Mouse (Mus musculus) fat pad, adult 2 months (tissue): ENCODE data around the gene Reep3.

ENCODE experiments used
- DNase-seq: peaks from one replicate; pipeline ENCODE4 v3.0.0-alpha.2; 2011; ENCODE audit warnings: low read depth, low spot score; ENCODE audit errors: extremely low read depth

Reep3 gene

GRCm38 (mm10) chr10:67111044-67111798, 14.5 kb upstream of the Reep3 start:
- no peak for DNase-seq

GRCm38 (mm10) chr10:67109635-67110034, 12.9 kb upstream of the Reep3 start:
- DNase-seq: no peak

- no peak for DNase-seq
These were observed 11.4 kb upstream of the Reep3 start for GRCm38 (mm10) chr10:67108096-67108495.

GRCm38 (mm10) chr10:67107017-67107761, 10.4 kb upstream of the Reep3 start:
- DNase-seq: peak; percentile 98

DNA sequence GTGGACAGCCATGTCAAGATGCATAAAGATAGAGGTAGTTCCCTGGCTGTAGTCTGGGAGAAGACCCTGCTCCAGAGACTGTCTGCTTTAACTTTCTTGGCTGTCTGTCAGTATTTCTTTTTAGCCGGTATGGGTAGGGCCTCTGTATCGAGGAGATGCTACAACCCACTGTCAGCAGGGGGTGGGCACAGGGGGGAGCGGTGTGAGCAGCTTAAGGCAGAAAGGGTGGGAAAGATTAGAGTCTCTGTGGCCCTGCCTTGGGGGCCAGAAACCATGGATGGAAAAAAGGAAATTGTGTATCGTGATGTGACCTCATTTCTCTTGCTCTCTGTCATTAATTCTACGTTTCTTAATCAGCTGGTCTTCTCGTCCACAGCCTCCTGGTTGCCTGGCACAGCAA, 9.7 kb upstream of the Reep3 start:
- DNase-seq: no peak

DNA sequence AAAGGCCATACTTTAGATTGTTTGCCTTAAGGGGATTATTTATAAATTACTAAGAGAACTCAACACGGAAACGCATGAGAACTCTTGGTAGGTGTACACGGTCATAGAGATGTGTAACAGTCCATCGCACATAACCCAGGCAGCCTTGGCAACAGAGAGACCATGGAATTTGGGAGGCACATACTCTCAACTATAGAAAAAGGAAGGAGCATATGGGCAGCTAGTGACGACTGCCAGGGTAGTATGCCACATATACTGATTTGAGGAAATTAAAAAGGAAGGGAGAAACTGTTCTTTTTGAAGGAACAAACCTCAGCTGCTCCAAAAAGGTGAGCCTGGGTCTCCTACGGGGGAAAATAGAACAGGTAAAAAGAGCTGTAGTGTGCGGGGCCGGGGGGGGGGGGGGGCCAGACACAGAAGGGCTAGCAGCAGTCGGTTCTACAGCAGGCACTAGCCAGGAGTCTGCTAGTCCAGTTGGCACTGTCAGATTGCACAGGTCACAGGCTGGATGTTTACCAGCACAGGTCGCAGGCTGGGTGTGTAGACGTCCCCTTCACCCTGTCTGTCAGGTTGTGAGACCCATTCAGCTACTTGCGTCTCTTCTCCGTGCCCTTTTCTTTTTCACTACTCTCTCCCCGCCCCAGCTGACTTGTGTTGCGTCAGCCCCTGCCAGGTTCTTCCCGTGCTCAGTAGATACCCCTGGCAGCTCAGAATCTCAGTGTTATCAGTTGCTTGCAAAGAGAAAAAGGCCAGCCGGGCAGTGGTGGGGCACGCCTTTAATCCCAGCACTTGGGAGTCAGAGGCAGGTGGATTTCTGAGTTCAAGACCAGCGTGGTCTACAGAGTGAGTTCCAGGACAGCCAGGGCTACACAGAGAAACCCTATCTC, 8.8 kb upstream of the Reep3 start:
- DNase-seq: no peak

DNA sequence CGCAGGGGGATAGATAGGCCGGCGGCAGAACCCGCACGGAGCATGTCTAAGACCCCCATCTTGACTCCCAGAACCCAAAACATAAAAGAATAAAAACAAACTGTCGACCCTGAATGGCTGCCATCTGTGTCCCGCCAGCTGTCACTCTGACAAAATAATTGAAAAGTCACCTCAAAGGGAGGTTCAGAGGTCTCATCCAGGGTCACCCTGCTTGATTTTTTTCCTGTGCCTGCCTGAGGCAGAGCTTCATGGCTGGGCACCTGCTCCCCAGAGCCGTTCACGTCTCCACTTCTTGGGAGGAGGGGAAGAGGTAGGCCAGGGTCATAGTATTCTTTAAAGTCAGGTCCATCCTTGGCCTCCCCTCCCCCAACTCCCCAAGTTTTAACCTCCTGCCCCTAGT, 7.8 kb upstream of the Reep3 start:
- no peak for DNase-seq

GRCm38 (mm10) chr10:67100831-67101251, 4.1 kb upstream of the Reep3 start:
- DNase-seq: no peak

DNA sequence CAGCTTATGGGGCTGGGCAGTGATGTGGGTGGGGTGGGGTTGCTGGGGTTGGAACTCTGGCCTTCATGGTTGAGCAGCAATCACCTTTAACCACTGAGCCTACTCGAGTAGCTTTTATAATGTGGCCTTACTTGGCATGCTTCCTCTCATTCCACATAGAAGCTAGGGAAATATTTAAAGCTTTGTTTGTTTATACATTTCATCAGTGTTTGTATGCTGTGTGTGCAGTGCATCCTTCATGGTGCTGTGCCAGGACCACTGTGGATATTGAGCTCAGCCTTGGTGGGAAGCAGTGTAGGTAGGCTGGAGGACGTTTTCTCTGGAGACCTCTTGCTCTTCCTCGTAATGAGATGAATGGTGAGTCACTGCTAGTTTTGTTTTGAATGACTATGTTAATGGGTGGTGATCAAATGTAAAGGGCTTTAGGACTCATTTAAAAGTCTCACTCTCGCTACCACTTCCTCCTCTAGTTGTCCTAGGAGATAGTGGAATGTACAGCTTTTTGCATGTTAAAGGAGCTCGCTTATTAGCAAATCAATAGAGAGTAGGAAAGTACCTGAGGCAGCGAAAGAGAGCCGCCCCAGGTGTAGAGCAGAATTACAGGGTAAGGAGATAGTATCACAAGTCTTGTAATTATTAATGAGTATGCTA, 3.4 kb upstream of the Reep3 start:
- DNase-seq: no peak

- no peak for DNase-seq
These were observed 2.6 kb upstream of the Reep3 start for GRCm38 (mm10) chr10:67099183-67099929.

- DNase-seq: no peak
These were observed 1.8 kb upstream of the Reep3 start for GRCm38 (mm10) chr10:67098408-67099050.

DNA sequence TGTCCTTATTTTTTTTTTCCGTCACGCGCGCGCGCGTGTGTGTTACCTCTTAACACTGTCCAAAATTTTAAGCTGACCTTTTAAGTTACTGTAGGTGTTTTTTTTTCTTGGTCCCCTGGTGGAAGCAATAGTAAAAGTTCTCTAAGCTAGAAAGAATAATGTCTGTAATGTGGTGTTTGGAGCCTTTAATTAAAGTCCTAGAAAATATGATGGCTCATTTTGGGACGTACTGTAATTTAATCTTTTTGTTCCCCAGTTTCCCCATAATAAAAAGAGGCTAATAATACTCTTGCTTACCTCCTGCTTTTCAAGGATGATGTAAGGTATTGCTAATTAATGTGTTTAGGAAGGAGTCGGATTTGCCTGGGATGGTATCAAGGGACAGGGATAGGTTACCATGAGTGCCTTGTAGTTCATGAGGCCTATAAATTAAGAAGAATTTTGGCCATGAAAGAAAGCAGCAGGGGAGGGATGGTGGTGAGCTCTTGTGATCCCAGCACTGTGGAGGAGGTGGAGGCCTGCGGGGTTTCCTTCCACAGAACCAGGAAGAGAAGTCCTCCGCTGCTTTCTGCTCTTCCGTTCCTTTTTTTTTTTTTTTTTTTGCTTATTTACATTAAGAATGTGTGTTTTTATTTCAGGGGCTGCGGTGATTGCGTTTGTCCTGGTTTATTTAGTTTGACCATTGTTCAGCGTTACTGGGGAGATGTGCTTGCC, 849 bp upstream of the Reep3 start:
- DNase-seq: peak; percentile 45

GRCm38 (mm10) chr10:67095798-67096620, 736 bp downstream of the Reep3 start, which contains the start of gene Jmjd1c:
Gene Jmjd1c (plus strand): TSS chr10:67096125.
- peak; percentile 71 for DNase-seq

DNA sequence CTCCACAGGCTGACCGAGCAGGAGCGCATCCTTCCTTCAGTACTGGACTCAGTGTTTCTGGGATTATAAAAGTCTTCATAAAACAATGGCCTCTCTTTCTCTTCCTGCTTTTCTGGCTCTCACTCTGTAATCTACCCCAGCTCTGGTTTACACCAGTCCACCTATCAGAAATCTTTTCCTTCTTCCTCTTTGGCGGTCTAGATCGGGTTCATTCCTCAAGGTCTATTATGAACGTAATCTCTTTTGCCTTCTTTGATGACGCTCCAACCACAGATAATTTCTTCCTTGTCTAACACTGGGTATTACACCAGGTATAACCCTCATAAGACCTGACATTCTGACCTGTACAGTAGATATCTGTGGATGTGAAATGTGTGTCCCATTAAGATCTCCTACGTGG, 1.8 kb downstream of the Reep3 start:
- DNase-seq: no peak

- DNase-seq: no peak
These were observed 6.1 kb downstream of the Reep3 start for GRCm38 (mm10) chr10:67090611-67091010.

DNA sequence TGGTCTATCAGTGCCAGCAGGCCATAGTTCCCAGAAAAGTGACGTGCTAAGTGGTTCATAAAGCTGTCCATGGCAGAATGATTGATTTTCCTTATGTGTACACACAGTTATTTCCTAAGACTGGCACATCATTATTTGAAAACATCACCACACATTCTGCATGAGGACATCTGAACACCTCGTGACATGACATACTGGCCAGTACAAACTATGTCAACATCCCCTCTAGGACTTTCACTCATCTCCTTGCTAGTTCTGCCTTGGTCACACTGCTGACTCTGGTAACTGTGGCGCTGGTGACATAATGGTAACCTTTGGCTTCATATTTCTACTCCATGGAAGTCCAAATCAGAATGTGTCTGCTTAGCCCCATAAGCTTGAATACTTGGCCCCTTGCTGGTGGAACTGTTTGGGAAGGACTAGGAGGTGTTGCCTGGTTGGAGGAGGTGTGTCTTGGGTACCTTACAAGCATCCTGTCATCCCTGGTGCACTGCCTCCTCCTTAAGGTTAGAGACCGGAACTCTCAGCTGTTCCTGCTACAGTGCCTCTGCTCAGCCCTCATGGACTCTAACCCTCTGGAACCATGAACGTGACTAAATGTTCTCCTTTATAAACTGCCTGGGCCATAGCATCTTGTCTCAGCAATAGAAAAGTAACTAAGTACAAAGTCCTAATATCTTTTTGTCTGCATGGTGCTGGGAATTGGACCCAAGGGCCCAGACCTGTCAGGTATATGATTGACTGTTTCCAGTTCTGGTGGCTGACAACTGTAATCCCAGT, 9.1 kb downstream of the Reep3 start:
- peak; percentile 46 for DNase-seq

DNA sequence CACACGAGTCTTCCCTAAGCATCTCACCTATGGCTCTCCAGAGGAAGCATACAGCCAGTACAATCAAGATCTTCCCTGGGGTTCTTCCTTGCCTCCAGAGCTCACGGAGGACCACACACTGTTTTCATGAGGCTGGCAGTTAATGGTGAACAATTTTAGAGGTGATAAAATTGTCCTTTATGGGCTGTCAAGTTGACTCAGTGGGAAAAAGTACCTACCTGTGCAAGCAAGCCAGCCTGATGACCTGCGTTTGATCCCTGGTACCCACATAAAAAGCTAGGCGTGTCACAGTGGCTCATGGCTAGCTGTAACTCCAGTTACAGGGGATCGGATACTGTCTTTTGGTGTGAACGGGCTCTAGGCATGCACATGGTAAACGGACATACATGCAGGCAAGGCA, 10.8 kb downstream of the Reep3 start:
- DNase-seq: no peak
